Mouse (Mus musculus) left cerebral cortex, postnatal 36 days (tissue): Measurements from ENCODE around the gene Nfyc. TPM values are rescaled to one million over a fixed set of nuclear protein-coding genes. Genes with fewer than 3 reads are reported as not detected.

Experiments used
- DNase-seq, 2 experiments: peaks; one replicate each; pipeline ENCODE4 v3.0.0; 2021 to 2022; ENCODE audit warnings: low spot score in 2 of 2, mixed read lengths in 1 of 2
- intact Hi-C: fragments of 180-260 bp; cut with DNase I; formaldehyde crosslinking; loops from one replicate; pipeline ENCODE4 v1.15.1; 2025
- microRNA-seq: library from miRNA; unstranded; fragments of <30 nt; microRNA quantifications from one replicate; pipeline ENCODE4 v1.2.0, GENCODE M21; 2022
- total RNA-seq, 2 experiments: library from RNA; stranded (reverse); gene quantifications; 2 replicates each; pipeline ENCODE4 v1.2.3; 2021

Gene Nfyc
- total RNA-seq, 2 experiments from 2014 or later: 40.7 to 48.4 TPM

GRCm38 (mm10) chr4:120726174-120726573 lies 105.2 kb downstream of the Nfyc start:
- no peak for DNase-seq
- intact Hi-C loops: no loop called here

- intact Hi-C loops: no loop called here
- DNase-seq: no peak
Measured at GRCm38 (mm10) chr4:120725516-120726090, 105.8 kb downstream of the Nfyc start.

- intact Hi-C loops: no loop called here
- DNase-seq: no peak
Measured at GRCm38 (mm10) chr4:120721574-120721973, 109.8 kb downstream of the Nfyc start.

GRCm38 (mm10) chr4:120719152-120719551 lies 112.2 kb downstream of the Nfyc start:
- DNase-seq: no peak
- intact Hi-C loops: no loop called here

- intact Hi-C loops: no loop called here
- DNase-seq: peak; percentile 54 to 66
Measured at GRCm38 (mm10) chr4:120717591-120717990, 113.8 kb downstream of the Nfyc start.

GRCm38 (mm10) chr4:120716765-120717164 lies 114.6 kb downstream of the Nfyc start:
- intact Hi-C loops: no loop called here

GRCm38 (mm10) chr4:120716141-120716571 lies 115.2 kb downstream of the Nfyc start:
- intact Hi-C loops: no loop called here
- DNase-seq: peak in 1 of 2 experiments; percentile 12

More at GRCm38 (mm10) chr4:120716765-120717164, 114.6 kb downstream of the Nfyc start:
- no peak for DNase-seq

GRCm38 (mm10) chr4:120713856-120714497 lies 117.4 kb downstream of the Nfyc start:
- no peak for DNase-seq
- intact Hi-C loops: no loop called here

- DNase-seq: no peak
- intact Hi-C loops: no loop called here
Measured at GRCm38 (mm10) chr4:120713021-120713420, 118.4 kb downstream of the Nfyc start.

- DNase-seq: no peak
- intact Hi-C loops: no loop called here
Measured at GRCm38 (mm10) chr4:120712236-120712635, 119.1 kb downstream of the Nfyc start.

Small RNA genes lying within 50 kb of the gene (microRNA-seq; reads per million reads assigned to microRNA genes)
- gene Gm23936: not detected
- gene Mir30c-1: 133 reads per million, percentile 59 among the genes with 10 or more reads in this experiment
- gene Mir30e: not detected
- not detected for gene Mir30f

Other genes with a start within 250 kb of the Nfyc start
- gene Gm8439, start 242.8 kb downstream of the Nfyc start, total RNA-seq: not detected
- 10 to 100 TPM; 19.3 to 25.5 TPM for gene Cited4, start 165.0 kb downstream of the Nfyc start, total RNA-seq
- 1 to 10 TPM; 6.5 to 7.7 TPM for gene Kcnq4, start 83.0 kb downstream of the Nfyc start, total RNA-seq
- gene Rims3, start 23.2 kb upstream of the Nfyc start, total RNA-seq: 100 to 1,000 TPM; 122 to 134 TPM
- gene Exo5, start 93.4 kb upstream of the Nfyc start, total RNA-seq: 10 to 100 TPM in 1 of 2 experiments, 1 to 10 TPM in 1; 8.9 to 11.7 TPM
- 1 to 10 TPM; 1.3 to 2.1 TPM for gene Zfp69, start 120.1 kb upstream of the Nfyc start, total RNA-seq
- gene Smap2, start 185.7 kb upstream of the Nfyc start, total RNA-seq: 100 to 1,000 TPM; 185 to 195 TPM
- gene Col9a2, start 207.8 kb upstream of the Nfyc start, total RNA-seq: 1 to 10 TPM; 7.1 to 7.3 TPM